Mouse (Mus musculus): ENCODE results near the gene Ift22.

- no peak for TF ChIP-seq CTCF (IDR thresholded peaks at IDR 0.05; ENCODE audit: borderline replicate concordance, control insufficient read depth, extremely low read depth, insufficient read depth, low read length, poor library complexity)
- no peak for TF ChIP-seq POLR2A (IDR thresholded peaks at IDR 0.05; ENCODE audit: control insufficient read depth, extremely low read depth, insufficient read depth, low read length, poor library complexity)
Measured at GRCm38 (mm10) chr5:136957250-136957649, 49.3 kb downstream of the Ift22 start.
